Mouse (Mus musculus) megakaryocyte, embryonic 14.5 days (primary cell): ENCODE results near the gene Iqcb1. TPM values are rescaled to one million over a fixed set of nuclear protein-coding genes. Genes with fewer than 3 reads are reported as not detected.

Experiments used
- H3K27me3 ChIP-seq: replicated peaks from 2 replicates; pipeline ENCODE3; 2012; ENCODE audit warnings: inconsistent platforms
- H3K36me3 ChIP-seq: replicated peaks from 2 replicates; pipeline ENCODE3; 2012; ENCODE audit warnings: low read length, inconsistent platforms, mixed read lengths
- H3K4me1 ChIP-seq: 2 replicates; pipeline ENCODE4 v1.6.1; 2012; ENCODE audit warnings: inconsistent platforms
- H3K4me3 ChIP-seq: replicated peaks from 2 replicates; pipeline ENCODE3; 2012; ENCODE audit warnings: moderate library complexity, mild to moderate bottlenecking, inconsistent platforms
- H3K9me3 ChIP-seq: 2 replicates; pipeline ENCODE4 v1.6.1; 2012; ENCODE audit warnings: inconsistent platforms
- FLI1 ChIP-seq: IDR thresholded peaks from 2 replicates; pipeline ENCODE4 v1.6.1; 2012; ENCODE audit warnings: low read length, inconsistent platforms, mixed read lengths
- GATA1 ChIP-seq: IDR thresholded peaks from 3 replicates; pipeline ENCODE4 v1.6.1; 2012; ENCODE audit warnings: mixed read lengths, low read length, inconsistent platforms, borderline replicate concordance
- polyA plus RNA-seq: library from polyadenylated mRNA; stranded (reverse); fragments of >175 nt; gene quantifications from 2 replicates; pipeline ENCODE4 v1.2.3, GENCODE M21; 2012; ENCODE audit warnings: low replicate concordance; ENCODE audit not compliant: insufficient read depth

Gene Iqcb1
- polyA plus RNA-seq: 0.36 TPM in 1 of 2 replicates, not detected in the other

DNA sequence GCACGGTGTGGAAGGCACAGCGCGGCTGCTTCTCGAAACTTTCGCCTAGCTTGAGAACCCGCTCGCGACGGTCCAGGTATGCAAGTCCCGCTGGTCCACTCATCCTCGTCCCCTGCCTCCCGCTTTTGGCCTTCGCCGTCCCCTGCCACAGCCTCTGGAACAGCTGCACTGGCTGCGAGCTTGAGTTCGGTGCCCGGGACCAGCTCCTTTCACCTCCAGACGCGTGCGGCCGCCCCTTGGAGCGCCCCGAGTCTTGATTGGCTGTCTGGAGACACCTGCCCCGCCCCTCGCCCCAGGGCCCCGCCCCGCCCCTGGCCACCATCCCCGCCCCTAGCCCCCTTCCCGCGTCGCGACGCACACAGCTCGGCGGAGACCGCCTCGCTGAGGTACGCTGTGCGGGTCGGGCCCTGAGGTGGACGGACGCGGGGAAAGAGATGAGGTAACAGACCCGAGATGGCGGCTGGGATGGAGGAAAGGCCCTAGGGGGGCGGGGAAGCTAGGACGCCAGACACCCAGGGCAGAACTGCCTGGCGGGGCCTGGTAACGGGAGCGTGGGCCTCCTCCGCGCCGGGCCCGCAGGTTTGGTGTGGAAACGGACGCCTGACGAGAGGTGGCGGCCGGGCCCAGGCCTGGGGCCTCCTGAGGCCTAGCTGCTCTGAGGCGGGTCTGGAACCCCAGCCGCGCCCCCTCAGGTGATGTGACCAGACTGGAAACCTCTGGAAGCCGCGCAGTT lies at the start of gene Iqcb1:
TSS of gene Iqcb1 (plus strand) at position 332 of the 733 bp plus-strand sequence.
- TF ChIP-seq FLI1: no peak
- Histone ChIP-seq H3K4me3 (peak within 1 kb of the TSS; percentile 98), H3K4me1 (peaks cover 11% of the 10 kb centered on the region), H3K36me3 (no peaks in the 10 kb centered on the region), H3K9me3 (no peaks in the 10 kb centered on the region), H3K27me3 (peaks cover 9% of the 10 kb centered on the region)

DNA sequence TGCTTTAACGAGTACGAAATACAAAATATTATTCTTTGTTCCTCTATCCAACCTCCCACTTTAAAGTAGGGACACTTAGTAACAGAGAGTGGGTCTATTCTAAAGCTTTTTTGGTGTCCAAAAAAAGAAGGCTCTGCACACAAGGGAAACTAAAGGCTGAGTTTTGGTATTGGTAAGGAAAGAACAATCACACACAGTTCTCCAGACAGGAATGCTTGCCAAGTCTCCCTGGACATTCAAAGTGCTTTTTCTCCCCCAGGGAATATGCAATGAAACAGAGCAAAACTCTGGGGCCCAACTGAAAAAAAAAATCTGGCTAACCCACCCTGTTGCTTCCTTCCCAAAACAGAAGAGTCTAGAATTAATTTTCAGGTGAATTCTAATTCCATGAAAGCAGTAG lies 44.0 kb upstream of the Iqcb1 start:
- no peak overlapping the region for H3K4me3 ChIP-seq
- TF ChIP-seq GATA1 (no peak), FLI1 (no peak)
- peaks cover 1% of the 10 kb centered on the region for H3K27me3 ChIP-seq
- no peaks in the 10 kb centered on the region for H3K9me3 ChIP-seq
- no peaks in the 10 kb centered on the region for H3K36me3 ChIP-seq
- no peaks in the 10 kb centered on the region for H3K4me1 ChIP-seq

DNA sequence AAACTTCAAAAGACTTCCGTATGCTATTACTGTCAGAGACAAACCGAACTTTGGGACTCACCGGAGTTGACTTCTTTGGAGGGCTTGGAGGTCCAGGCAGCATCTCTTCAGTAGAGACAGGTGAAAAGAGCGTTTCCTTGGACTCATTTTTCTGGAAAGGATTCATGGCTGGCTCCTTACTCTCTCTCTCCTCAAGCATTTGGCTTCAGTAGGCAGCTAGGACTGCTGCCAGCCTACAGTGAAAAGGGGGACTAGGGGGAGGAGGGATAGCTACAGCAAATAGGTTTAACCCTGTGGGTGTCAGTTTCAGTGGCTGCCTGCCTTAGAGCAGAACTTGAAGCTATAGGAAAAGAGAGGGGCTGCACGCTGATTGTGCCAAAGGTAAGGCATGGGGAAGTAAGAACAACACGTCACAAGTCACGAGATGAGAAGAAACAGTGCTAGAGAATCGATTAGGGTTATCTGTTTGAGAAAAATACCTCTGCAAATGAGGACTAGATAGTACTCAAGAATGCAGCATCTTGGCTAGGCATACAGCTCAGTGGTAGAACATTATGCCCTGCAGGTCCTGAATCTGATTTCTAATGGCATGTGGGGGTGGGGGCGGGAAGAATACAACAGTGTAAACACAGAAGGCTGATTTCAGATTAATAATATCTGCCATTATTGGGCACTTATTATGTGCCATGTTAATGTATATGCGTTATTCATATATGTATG lies 43.4 kb upstream of the Iqcb1 start, which contains the start of gene Slc15a2:
TSS of gene Slc15a2 (minus strand) at position 369 of the 720 bp plus-strand sequence.
- H3K9me3 ChIP-seq: no peaks in the 10 kb centered on the region
- no peak for TF ChIP-seq FLI1
- TF ChIP-seq GATA1: no peak
- no peaks in the 10 kb centered on the region for H3K4me1 ChIP-seq
- no peak within 1 kb of the TSS for H3K4me3 ChIP-seq
- H3K27me3 ChIP-seq: peaks cover 1% of the 10 kb centered on the region
- H3K36me3 ChIP-seq: no peaks in the 10 kb centered on the region

DNA sequence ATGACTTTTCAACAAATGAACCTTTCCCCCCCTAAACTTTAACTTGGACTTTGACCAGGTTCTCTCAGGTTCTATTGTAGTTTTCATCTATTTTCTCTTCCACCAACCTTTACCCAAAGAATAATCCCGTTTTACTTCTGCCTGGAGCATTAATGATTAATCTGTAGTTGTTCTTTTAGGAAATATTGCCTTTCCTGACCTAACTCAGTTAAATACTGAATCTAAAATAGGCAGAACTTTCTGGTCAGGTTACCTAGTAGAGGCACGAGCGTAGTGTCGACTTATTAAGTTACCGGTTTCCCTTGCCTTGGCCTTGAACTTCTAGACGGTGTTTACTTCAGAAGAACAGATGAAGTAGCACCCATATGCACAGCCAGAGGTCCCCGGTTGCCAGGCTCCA lies 41.7 kb upstream of the Iqcb1 start:
- Histone ChIP-seq H3K36me3 (no peaks in the 10 kb centered on the region), H3K9me3 (0 out of 2 replicates have a peak, but pooled peaks cover 3% of the 10 kb centered on the region), H3K27me3 (peaks cover 1% of the 10 kb centered on the region), H3K4me1 (no peaks in the 10 kb centered on the region), H3K4me3 (no peak overlapping the region)
- no peak for TF ChIP-seq FLI1
- TF ChIP-seq GATA1: no peak

DNA sequence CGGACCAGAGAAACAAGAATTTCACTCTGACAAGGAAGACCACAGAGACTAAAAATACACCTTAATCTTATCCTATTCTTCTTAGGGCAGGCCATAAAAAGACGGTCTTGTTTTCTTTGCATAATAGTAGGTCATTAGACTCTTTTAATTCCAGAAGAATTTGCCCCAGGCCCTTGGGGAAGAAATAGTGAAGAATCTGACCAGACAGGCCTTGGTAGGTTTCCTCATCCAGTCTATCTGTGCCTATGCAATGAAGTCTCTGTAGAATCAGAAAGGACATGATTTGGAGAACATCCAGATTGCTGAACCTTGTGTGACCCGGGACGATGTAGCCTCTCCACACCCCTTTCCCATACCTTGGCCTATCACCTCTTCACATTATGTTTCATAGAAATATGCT lies 38.0 kb upstream of the Iqcb1 start:
- H3K27me3 ChIP-seq: no peaks in the 10 kb centered on the region
- 0 out of 2 replicates have a peak, but pooled peaks cover 3% of the 10 kb centered on the region for H3K9me3 ChIP-seq
- no peaks in the 10 kb centered on the region for H3K4me1 ChIP-seq
- TF ChIP-seq FLI1: no peak
- no peak for TF ChIP-seq GATA1
- no peaks in the 10 kb centered on the region for H3K36me3 ChIP-seq
- no peak overlapping the region for H3K4me3 ChIP-seq

DNA sequence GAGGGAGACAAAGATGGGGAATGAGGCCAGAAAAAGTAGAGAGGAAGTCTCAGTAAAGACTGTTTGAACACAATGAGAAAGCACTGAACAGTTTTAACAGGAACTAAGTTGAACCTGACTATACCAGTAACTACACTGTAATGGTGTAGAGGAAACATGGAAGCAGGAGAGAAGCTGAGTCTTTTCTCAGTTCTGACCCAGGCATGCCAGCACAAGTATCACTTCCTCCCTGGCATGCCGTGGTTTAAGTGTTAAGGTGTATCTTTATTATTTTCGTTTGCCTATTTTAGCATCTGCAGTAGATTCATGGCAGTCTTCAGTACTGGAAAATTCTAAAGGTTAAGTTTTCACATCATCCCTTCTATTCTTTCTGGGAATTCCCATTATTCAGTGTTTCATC lies 33.2 kb upstream of the Iqcb1 start:
- no peak overlapping the region for H3K4me3 ChIP-seq
- TF ChIP-seq GATA1 (no peak), FLI1 (no peak)
- no peaks in the 10 kb centered on the region for H3K36me3 ChIP-seq
- H3K9me3 ChIP-seq: 0 out of 2 replicates have a peak, but pooled peaks cover 3% of the 10 kb centered on the region
- H3K4me1 ChIP-seq: no peaks in the 10 kb centered on the region
- no peaks in the 10 kb centered on the region for H3K27me3 ChIP-seq

DNA sequence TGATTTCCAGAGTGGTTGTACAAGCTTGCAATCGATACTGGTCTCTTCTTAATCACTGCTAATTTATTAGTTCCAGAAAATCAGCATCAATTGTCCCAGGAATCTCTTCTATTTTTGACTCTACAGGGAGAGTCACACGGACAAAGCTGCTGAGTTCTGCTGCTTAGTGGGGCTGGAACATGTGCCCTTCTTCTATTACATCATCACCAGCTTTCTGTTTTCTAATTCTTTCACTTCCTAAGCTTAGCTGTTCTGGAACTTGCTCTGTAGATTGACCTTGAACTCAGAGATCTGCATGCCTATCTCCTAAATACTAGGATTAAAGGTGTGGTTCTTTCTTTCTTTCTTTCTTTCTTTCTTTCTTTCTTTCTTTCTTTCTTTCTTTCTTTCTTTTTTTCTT lies 29.9 kb upstream of the Iqcb1 start:
- H3K9me3 ChIP-seq: peaks cover 8% of the 10 kb centered on the region; the same call in 1 of the 2 replicates
- H3K4me1 ChIP-seq: no peaks in the 10 kb centered on the region
- no peaks in the 10 kb centered on the region for H3K27me3 ChIP-seq
- no peak overlapping the region for H3K4me3 ChIP-seq
- H3K36me3 ChIP-seq: no peaks in the 10 kb centered on the region
- no peak for TF ChIP-seq GATA1
- no peak for TF ChIP-seq FLI1

DNA sequence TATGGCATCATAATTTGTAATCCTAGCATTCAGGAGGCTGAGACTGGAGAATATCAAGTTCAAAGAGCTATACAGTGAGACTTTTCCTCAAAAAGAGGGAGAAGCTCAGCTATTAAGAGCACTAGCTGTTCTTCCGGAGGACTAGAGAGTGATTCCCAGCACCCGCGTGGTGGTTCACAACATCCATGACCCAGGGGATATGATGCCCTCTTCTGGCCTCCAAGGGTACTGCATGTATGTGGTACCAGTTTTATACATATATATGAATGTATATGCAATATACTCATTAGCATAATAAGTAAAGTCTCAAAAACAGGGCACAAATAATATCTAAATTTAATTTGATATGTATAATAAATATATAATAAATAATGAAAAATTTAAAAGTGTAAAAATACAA lies 25.8 kb upstream of the Iqcb1 start:
- Histone ChIP-seq H3K9me3 (peaks cover 8% of the 10 kb centered on the region; the same call in 1 of the 2 replicates), H3K27me3 (no peaks in the 10 kb centered on the region), H3K36me3 (no peaks in the 10 kb centered on the region), H3K4me1 (peaks cover 3% of the 10 kb centered on the region), H3K4me3 (no peak overlapping the region)
- no peak for TF ChIP-seq GATA1
- TF ChIP-seq FLI1: no peak

DNA sequence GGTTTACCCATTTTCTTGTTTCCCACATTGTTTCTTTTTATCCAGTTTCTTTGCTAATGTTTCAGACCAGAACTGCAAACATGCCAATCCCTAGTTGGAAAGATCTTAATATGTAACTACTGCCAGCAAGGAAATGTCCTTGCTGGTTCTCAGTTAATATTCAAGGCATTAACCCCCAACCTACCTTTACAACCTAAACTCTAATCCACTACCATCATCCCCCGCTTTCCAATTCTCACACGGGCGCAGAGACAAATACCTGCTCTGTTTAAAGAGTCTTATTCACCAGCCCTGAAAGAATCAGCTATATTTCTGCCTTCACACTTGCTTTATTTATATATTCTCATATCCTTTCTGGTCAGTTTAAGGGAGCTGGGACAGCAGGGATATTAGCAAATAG lies 19.6 kb upstream of the Iqcb1 start:
- H3K4me3 ChIP-seq: no peak overlapping the region
- H3K36me3 ChIP-seq: no peaks in the 10 kb centered on the region
- H3K27me3 ChIP-seq: peaks cover 2% of the 10 kb centered on the region
- H3K4me1 ChIP-seq: peaks cover 3% of the 10 kb centered on the region
- TF ChIP-seq GATA1: no peak
- TF ChIP-seq FLI1: no peak
- H3K9me3 ChIP-seq: no peaks in the 10 kb centered on the region

DNA sequence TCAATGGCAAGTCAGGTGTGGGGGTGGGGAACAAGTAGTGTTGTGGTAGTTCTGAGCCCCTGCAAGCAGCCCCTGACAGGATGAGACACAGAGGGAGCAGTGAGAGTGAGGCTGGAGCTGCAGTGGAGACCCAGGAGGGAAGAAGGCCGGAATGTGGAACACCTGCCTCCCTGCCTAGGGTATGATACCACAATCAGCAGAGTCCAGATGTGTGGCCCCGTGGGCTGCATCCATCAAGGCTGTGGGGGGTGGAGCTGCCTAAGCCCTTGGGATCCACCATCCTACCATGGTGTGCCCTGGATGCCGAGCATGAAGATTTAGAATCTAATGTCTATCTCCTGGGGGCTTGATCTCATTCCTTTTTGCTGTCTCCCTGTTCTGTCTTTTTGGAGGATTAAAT lies 14.5 kb upstream of the Iqcb1 start:
- TF ChIP-seq FLI1 (no peak), GATA1 (no peak)

DNA sequence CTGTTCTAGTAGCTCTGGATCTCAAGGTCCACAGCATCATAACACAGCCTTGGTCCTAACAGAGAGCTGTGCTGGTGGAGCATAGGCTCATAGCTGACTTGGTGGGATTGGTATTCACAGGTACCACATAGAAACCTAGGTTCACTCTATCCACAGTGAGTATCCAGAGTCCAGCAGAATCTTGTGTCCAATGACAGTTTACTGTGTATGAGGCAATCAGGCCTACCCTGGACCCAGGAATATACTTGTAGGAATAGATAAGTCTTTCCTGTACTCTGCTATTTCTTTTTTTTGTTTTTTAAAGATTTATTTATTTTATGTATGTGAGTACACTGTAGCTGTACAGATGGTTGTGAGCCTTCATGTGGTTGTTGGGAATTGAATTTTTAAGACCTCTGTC lies 11.3 kb upstream of the Iqcb1 start:
- peaks cover 6% of the 10 kb centered on the region for H3K27me3 ChIP-seq
- H3K4me1 ChIP-seq: peaks cover 6% of the 10 kb centered on the region
- H3K4me3 ChIP-seq: no peak overlapping the region
- no peaks in the 10 kb centered on the region for H3K9me3 ChIP-seq
- TF ChIP-seq GATA1 (no peak), FLI1 (no peak)
- H3K36me3 ChIP-seq: no peaks in the 10 kb centered on the region

More for the DNA sequence above, 14.5 kb upstream of the Iqcb1 start:
- Histone ChIP-seq H3K4me3 (no peak overlapping the region), H3K4me1 (no peaks in the 10 kb centered on the region), H3K27me3 (peaks cover 6% of the 10 kb centered on the region), H3K9me3 (no peaks in the 10 kb centered on the region), H3K36me3 (no peaks in the 10 kb centered on the region)
